Mouse (Mus musculus) duodenum, adult 2 months (tissue): ENCODE measurements around the gene Trib3. TPM values are rescaled to one million over a fixed set of nuclear protein-coding genes. Genes with fewer than 3 reads are reported as not detected.

Experiments
- polyA plus RNA-seq: library from polyadenylated mRNA; depleted of rRNA; stranded (reverse); fragments of >200 nt; gene quantifications from 2 replicates; pipeline ENCODE4 v1.2.3, GENCODE M21; 2012; ENCODE audit warnings: low replicate concordance; rRNA removed

Gene Trib3
- polyA plus RNA-seq, result 4.9 and 33.5 TPM in 2 replicates

DNA sequence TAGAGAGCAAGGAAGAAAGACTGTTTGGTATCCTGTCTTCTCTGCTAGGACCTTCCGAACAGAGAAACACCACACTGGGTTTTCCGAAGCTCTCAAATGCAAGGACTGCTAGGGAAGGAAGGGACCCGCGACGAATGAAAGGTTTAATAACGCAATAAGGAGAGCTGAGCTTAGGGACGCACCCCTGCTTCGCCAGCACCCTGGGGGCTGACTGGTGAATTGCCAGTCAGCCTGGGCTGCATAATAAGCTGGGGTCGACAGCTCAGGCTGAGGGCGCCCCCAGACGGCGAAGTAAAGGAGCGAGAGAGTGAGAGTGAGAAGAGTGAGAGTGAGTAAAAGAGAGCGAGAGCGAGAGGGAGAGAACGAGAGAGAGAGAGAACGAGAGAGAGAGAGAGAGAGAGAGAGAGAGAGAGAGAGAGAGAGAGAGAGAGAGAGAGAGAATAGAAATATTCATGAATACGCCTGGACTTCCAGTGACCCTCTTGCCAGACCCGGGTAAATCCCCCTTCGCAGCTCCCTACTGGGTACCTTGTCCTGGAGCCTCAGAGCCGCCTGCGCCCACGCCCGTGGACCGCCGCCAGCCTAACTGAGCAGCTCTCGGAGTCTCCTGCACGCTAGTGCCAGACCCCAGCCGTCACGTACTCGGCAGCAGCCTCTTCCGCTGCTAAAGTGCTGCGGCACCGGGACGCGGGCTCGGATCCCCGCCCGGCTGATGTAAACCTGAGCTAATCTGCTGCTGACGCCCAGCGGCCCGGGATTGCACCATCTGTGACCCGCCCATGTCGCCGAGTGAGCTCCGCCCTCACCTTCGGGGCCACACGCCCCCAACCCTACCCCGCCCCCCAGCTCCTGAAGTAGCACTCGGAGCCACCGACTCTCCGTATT lies at the start of gene Trib3:
Gene Trib3 (minus strand): TSS at position 704 of the 885 bp plus-strand sequence.

DNA sequence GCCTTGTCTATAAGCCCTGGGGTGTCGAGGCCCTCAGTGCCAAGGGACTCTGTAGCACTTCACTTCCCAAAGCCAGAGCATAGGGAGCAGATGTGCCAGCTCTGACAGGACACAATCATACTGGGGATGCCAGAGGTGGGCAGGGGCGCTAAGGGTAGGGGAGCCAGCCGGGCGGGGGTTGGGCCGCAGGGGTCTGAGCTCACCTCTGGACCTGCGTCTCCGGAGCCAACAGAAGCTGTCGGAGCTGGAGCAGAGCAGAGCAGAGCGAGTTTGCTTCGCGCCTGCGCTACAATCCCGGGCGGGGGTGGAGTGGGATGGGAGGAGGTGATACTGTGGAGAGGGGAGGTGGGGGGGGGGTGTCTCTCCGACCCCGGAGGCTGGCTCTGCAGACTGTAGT lies 32.5 kb upstream of the Trib3 start, which contains the start of gene Nrsn2:
Gene Nrsn2 (minus strand): TSS at position 294 of the 397 bp plus-strand sequence.

DNA sequence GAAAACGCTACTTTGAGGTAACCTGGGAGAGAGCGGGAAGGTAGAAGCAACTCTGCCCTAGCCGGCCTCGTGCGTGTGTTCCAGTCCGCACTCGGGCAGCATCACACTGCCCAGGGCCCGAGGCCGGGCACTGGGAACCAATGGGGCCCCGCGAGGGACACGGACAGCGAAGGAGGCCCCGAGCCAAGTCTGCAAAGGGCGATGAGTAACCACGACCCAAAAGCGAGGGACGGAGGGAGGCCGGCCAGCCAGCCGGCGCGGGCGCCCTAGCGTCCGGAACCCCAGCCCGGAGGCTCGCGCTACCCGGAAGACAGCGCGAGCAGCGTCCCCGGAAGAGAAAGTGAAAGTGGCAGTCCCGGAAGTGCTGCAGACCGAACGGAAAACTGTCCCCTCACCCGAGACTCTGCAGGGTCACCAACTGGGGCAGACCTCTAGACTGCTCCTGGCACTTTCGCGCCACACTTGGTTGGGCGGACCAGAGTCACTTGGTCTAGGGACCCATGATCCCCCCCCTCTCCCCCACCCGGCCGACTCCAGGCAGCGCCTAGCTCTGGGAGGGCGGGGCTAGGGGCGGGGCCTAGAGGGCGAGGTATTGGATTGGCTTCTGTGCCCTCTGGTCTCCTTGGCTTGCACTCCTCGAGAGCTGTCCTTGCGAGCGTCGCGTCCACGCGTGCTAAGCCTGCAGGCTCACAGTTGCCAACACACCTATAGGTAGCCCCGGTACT lies 11.6 kb downstream of the Trib3 start, which contains the start of gene Rbck1:
Gene Rbck1 (minus strand): TSS at position 553 of the 725 bp plus-strand sequence.

DNA sequence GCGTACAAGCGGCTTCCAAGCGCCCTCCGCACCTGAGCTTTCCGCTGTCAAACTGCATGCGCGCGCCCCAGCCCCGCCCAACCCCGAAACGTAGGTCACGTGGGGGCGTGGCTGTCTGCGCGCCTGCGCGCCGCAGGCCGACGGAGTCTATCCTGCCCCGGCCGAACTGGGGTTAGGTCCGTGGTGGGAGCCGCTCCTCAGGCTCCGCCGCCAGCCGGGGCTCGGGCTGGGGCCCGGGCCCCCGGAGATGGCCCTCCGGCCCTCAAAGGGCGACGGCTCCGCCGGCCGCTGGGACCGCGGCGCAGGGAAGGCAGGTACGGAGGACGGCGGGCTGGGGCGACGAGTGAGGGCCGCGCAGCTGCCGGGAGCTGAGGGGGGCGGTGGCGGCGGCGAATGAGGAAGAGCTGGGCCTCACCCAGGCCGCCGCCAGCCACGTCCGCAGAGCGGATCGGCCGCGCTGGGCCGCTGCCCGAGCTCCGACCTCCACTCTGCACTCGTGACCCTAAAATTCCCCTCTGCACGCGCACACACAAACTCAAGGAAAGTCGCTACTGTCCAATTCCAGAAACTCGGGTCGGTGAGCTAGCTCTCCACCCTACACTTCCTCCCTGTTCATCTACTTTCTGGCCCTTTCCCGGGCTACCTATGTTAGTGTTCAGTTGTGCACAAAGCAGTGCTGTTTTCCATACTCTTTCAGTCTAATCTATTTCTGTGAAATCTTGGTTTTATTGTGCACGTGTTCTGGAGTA lies 49.9 kb downstream of the Trib3 start, which contains the start of gene Tbc1d20:
Gene Tbc1d20 (plus strand): TSS at position 102 of the 749 bp plus-strand sequence.

Other genes starting within 250 kb of the Trib3 start
- gene Srxn1, start 238.5 kb downstream of the Trib3 start, polyA plus RNA-seq, result 328 and 743 TPM in 2 replicates
- gene Tcf15, start 200.5 kb downstream of the Trib3 start, polyA plus RNA-seq, result 1.8 and 13.4 TPM in 2 replicates
- gene Csnk2a1, start 117.2 kb downstream of the Trib3 start, polyA plus RNA-seq, result 5.1 and 9.3 TPM in 2 replicates
- gene Tbc1d20, start 50.2 kb downstream of the Trib3 start, polyA plus RNA-seq, result 29.8 and 43.3 TPM in 2 replicates
- 178 and 279 TPM in 2 replicates for gene Rbck1, start 11.4 kb downstream of the Trib3 start, polyA plus RNA-seq
- 0.57 and 0.86 TPM in 2 replicates for gene Nrsn2, start 32.6 kb upstream of the Trib3 start, polyA plus RNA-seq
- gene Sox12, start 54.0 kb upstream of the Trib3 start, polyA plus RNA-seq, result 3.0 and 3.3 TPM in 2 replicates
- gene Zcchc3, start 71.0 kb upstream of the Trib3 start, polyA plus RNA-seq, result 0.54 and 0.89 TPM in 2 replicates
- gene 6820408C15Rik, start 71.6 kb upstream of the Trib3 start, polyA plus RNA-seq, result not detected in 2 replicates
- gene Defb23, start 120.6 kb upstream of the Trib3 start, polyA plus RNA-seq, result not detected in 2 replicates
- not detected in 2 replicates for gene Defb20, start 133.0 kb upstream of the Trib3 start, polyA plus RNA-seq
- not detected in 2 replicates for gene Defb22, start 146.1 kb upstream of the Trib3 start, polyA plus RNA-seq
- gene Defb26, start 167.7 kb upstream of the Trib3 start, polyA plus RNA-seq, result not detected in 2 replicates
- not detected in 2 replicates for gene Defb28, start 174.2 kb upstream of the Trib3 start, polyA plus RNA-seq
- not detected in 2 replicates for gene Defb29, start 196.1 kb upstream of the Trib3 start, polyA plus RNA-seq
- gene Gm17416, start 225.3 kb upstream of the Trib3 start, polyA plus RNA-seq, result not detected in 2 replicates
- not detected in 2 replicates for gene Defb21, start 228.7 kb upstream of the Trib3 start, polyA plus RNA-seq
- gene Defb19, start 236.3 kb upstream of the Trib3 start, polyA plus RNA-seq, result not detected in 2 replicates